Comparison of ENCODE assay signal across 10 mouse cellular contexts in genomic region chr12:118847381-118847780, GRCm38 (mm10). TPM values are rescaled to one million over a fixed set of nuclear protein-coding genes. Genes with fewer than 3 reads are reported as not detected.
A peak's percentile ranks its signal among the peaks of the same experiment; 100 is the strongest.
DNase-seq lines count a peak whose midpoint lies in the region; ATAC-seq lines count a peak whose summit lies in the region.
"Had no signal": no experiment of that assay in that cellular context is flagged by ENCODE, and none has a peak within 500 bp of the region (broad histone marks: within the 10 kb centered on the region; RNA-seq: fewer than 3 reads in every experiment).

No protein-coding gene starts in this region.

- peak overlapping the region in 1 of 2 experiments; percentile 54; a peak in 3 of 4 replicates for H3K4me3 ChIP-seq in heart, embryonic 14.5 days (ENCODE audit: control insufficient read depth in 1 of 2, insufficient read depth in 1 of 2, low read depth in 1 of 2, low read length in 2 of 2)
- peak overlapping the region; percentile 40 for H3K4me3 ChIP-seq in hindbrain, embryonic 14.5 days (replicated peaks; ENCODE audit: low read length)
- peak overlapping the region; percentile 39 for H3K4me3 ChIP-seq in midbrain, embryonic 14.5 days (replicated peaks; ENCODE audit: low read depth, low read length)

- no peak for ATAC-seq in heart, embryonic 14.5 days (ENCODE audit: insufficient number of reproducible peaks, insufficient read depth, low FRiP score, low read depth)
- ATAC-seq in hindbrain, embryonic 14.5 days (ENCODE audit: low FRiP score) = 0 out of 2 replicates have a peak, but pooled peaks have one; percentile 2
- no peak for ATAC-seq in midbrain, embryonic 14.5 days (ENCODE audit: low FRiP score, low TSS enrichment)

- no peak for DNase-seq in heart, postnatal 10 days
- peak; percentile 41 for DNase-seq in ZHBTc4 (ENCODE audit: low read depth, low spot score)
- no peak for DNase-seq in hindbrain, embryonic 14.5 days (ENCODE audit: low spot score)
- DNase-seq in midbrain, embryonic 14.5 days = peak; percentile 40
- DNase-seq in left cerebral cortex, postnatal 25 days (ENCODE audit: low spot score in 2 of 2) = no peak
- DNase-seq in right cerebral cortex, adult 2 months (ENCODE audit: low spot score in 2 of 2) = no peak
- no peak for DNase-seq in cerebellum, postnatal 36 days
- DNase-seq: cerebellum, adult 18-20 months; layer of hippocampus, adult 9-11 months had no signal

- H3K4me1 ChIP-seq in heart, embryonic 14.5 days (ENCODE audit: control insufficient read depth in 2 of 2, insufficient read depth in 2 of 2, low read length in 2 of 2) = peaks cover 2 to 21% of the 10 kb centered on the region in 2 experiments; a peak in 3 of 4 replicates
- peaks cover 9% of the 10 kb centered on the region for H3K4me1 ChIP-seq in hindbrain, embryonic 14.5 days (replicated peaks; ENCODE audit: control insufficient read depth, insufficient read depth, low read length)
- H3K4me1 ChIP-seq in midbrain, embryonic 14.5 days (ENCODE audit: control insufficient read depth, insufficient read depth, low read length) = 0 out of 2 replicates have a peak, but pooled peaks cover 6% of the 10 kb centered on the region

- H3K27me3 ChIP-seq in heart, embryonic 14.5 days (ENCODE audit: control insufficient read depth, insufficient read depth, low read length) = peaks cover 93% of the 10 kb centered on the region
- peaks cover 97% of the 10 kb centered on the region for H3K27me3 ChIP-seq in hindbrain, embryonic 14.5 days (ENCODE audit: control insufficient read depth, insufficient read depth, low read length)
- H3K27me3 ChIP-seq in midbrain, embryonic 14.5 days (ENCODE audit: control insufficient read depth, insufficient read depth, low read length) = peaks cover 82% of the 10 kb centered on the region

- H3K27ac ChIP-seq in heart, embryonic 14.5 days (replicated peaks in 1 of 2; ENCODE audit: control insufficient read depth in 1 of 2, insufficient read depth in 1 of 2, low read depth in 2 of 2, low read length in 2 of 2) = no peak overlapping the region
- no peak overlapping the region for H3K27ac ChIP-seq in hindbrain, embryonic 14.5 days
- no peak overlapping the region for H3K27ac ChIP-seq in midbrain, embryonic 14.5 days (replicated peaks; ENCODE audit: low read depth, low read length)

- intact Hi-C loops in heart, postnatal 10 days (cut with DNase I) = no loop called here
- intact Hi-C loops in left cerebral cortex, postnatal 25 days (cut with DNase I) = loop anchor here (5.0 kb wide), 2 partner anchors 190 to 545 kb away; partner anchors contain the start of gene Sp4

- H3K9me3 ChIP-seq in heart, embryonic 14.5 days (ENCODE audit: control insufficient read depth, low read length) = no peaks in the 10 kb centered on the region
- H3K9me3 ChIP-seq in hindbrain, embryonic 14.5 days (ENCODE audit: control insufficient read depth, low read length) = no peaks in the 10 kb centered on the region
- no peaks in the 10 kb centered on the region for H3K9me3 ChIP-seq in midbrain, embryonic 14.5 days (ENCODE audit: control insufficient read depth, low read length)

- under 1% methylated on average over 17 of the region's 17 CpGs for WGBS in heart, embryonic 14.5 days
- WGBS in hindbrain, embryonic 14.5 days = under 1% methylated on average over 17 of the region's 17 CpGs
- under 1% methylated on average over 17 of the region's 17 CpGs for whole genome bisulfite sequencing in midbrain, embryonic 14.5 days

- H3K36me3 ChIP-seq in heart, embryonic 14.5 days (ENCODE audit: control insufficient read depth, insufficient read depth, low read length) = no peaks in the 10 kb centered on the region
- H3K36me3 ChIP-seq in hindbrain, embryonic 14.5 days (replicated peaks; ENCODE audit: control insufficient read depth, insufficient read depth) = no peaks in the 10 kb centered on the region
- no peaks in the 10 kb centered on the region for H3K36me3 ChIP-seq in midbrain, embryonic 14.5 days (ENCODE audit: control insufficient read depth, insufficient read depth, low read length)

- H3K4me2 ChIP-seq in heart, embryonic 14.5 days (ENCODE audit: low read length) = peak overlapping the region; percentile 92
- peak overlapping the region; percentile 53 for H3K4me2 ChIP-seq in hindbrain, embryonic 14.5 days (replicated peaks)
- peak overlapping the region; percentile 63 for H3K4me2 ChIP-seq in midbrain, embryonic 14.5 days (ENCODE audit: low read length)

- no peak overlapping the region for H3K9ac ChIP-seq in heart, embryonic 14.5 days (ENCODE audit: low read length)
- H3K9ac ChIP-seq in hindbrain, embryonic 14.5 days = peak overlapping the region; percentile 49; the same call in 1 of the 2 replicates
- H3K9ac ChIP-seq in midbrain, embryonic 14.5 days (replicated peaks; ENCODE audit: low read length) = no peak overlapping the region

RNA-seq across cellular contexts. Expression of gene Sp8, which starts 1.3 kb away (rescaled TPM):
- not detected in 2 replicates for polyA plus RNA-seq in heart, embryonic 14.5 days (2014; fragmentation: Nextera tagmentation; extraction: Ambion mirVana)
- not detected for total RNA-seq in heart, postnatal 10 days (2021)
- polyA plus RNA-seq in hindbrain, embryonic 14.5 days (2014; fragmentation: Nextera tagmentation; extraction: Ambion mirVana) = 3.3 TPM in 2 replicates
- 1.4 and 1.7 TPM in 2 replicates for polyA plus RNA-seq in midbrain, embryonic 14.5 days (2014; fragmentation: Nextera tagmentation; extraction: Ambion mirVana)
- total RNA-seq in left cerebral cortex, postnatal 25 days (2021) = 1 to 10 TPM; 1.7 to 2.5 TPM

Comparison
In these comparisons a context has a peak if more than half of its experiments do, and no peak if none do; other contexts are left out.
1. DNase-seq: peak in ZHBTc4 (single experiment) and midbrain, embryonic 14.5 days (single experiment); none in heart, postnatal 10 days (0 of 2), hindbrain, embryonic 14.5 days (single experiment), left cerebral cortex, postnatal 25 days (0 of 2), right cerebral cortex, adult 2 months (0 of 2) and cerebellum, postnatal 36 days (0 of 2).
2. Peak in every context shown above with its lines, with median percentiles within 50 percentile points of each other: H3K4me2 ChIP-seq.